ENCODE assay signal across 35 mouse cellular contexts in genomic region chr6:51093196-51093595, GRCm38 (mm10).
"Had no signal": no experiment of that assay in that cellular context is flagged by ENCODE, and none has a peak within 500 bp of the region (broad histone marks: within the 10 kb centered on the region; RNA-seq: fewer than 3 reads in every experiment).

No protein-coding gene starts in this region.

- H3K9ac ChIP-seq: heart, embryonic 12.5 days; heart, embryonic 13.5 days; heart, embryonic 15.5 days; hindbrain, embryonic 12.5 days; hindbrain, embryonic 13.5 days; hindbrain, embryonic 14.5 days; hindbrain, embryonic 15.5 days; intestine, embryonic 15.5 days; kidney, embryonic 15.5 days had no signal

- H3K4me3 ChIP-seq: heart, embryonic 12.5 days; heart, embryonic 13.5 days; heart, embryonic 15.5 days; hindbrain, embryonic 10.5 days; hindbrain, embryonic 12.5 days; hindbrain, embryonic 13.5 days; hindbrain, embryonic 15.5 days; intestine, embryonic 15.5 days; kidney, embryonic 15.5 days; layer of hippocampus, adult 2 months; left cerebral cortex, adult 2 months had no signal

- H3K4me2 ChIP-seq: heart, embryonic 11.5 days; heart, embryonic 12.5 days; heart, embryonic 13.5 days; heart, embryonic 15.5 days; hindbrain, embryonic 12.5 days; hindbrain, embryonic 13.5 days; hindbrain, embryonic 14.5 days; hindbrain, embryonic 15.5 days; intestine, embryonic 15.5 days; kidney, embryonic 15.5 days had no signal

- H3K9me3 ChIP-seq: heart, embryonic 12.5 days; heart, embryonic 13.5 days; heart, embryonic 15.5 days; hindbrain, embryonic 10.5 days; hindbrain, embryonic 12.5 days; hindbrain, embryonic 13.5 days; hindbrain, embryonic 15.5 days; intestine, embryonic 15.5 days; kidney, embryonic 15.5 days had no signal

- H3K4me1 ChIP-seq: heart, embryonic 12.5 days; heart, embryonic 13.5 days; heart, embryonic 15.5 days; hindbrain, embryonic 15.5 days; intestine, embryonic 15.5 days had no signal

- H3K36me3 ChIP-seq: heart, embryonic 12.5 days; heart, embryonic 13.5 days; heart, embryonic 15.5 days; hindbrain, embryonic 10.5 days; hindbrain, embryonic 12.5 days; hindbrain, embryonic 13.5 days; hindbrain, embryonic 15.5 days; intestine, embryonic 15.5 days; kidney, embryonic 15.5 days had no signal

- H3K27me3 ChIP-seq: heart, embryonic 12.5 days; heart, embryonic 13.5 days; heart, embryonic 15.5 days; hindbrain, embryonic 12.5 days; hindbrain, embryonic 13.5 days; hindbrain, embryonic 15.5 days; intestine, embryonic 15.5 days; kidney, embryonic 15.5 days had no signal

- H3K27ac ChIP-seq: heart, embryonic 13.5 days; heart, embryonic 15.5 days; hindbrain, embryonic 10.5 days; hindbrain, embryonic 12.5 days; hindbrain, embryonic 13.5 days; hindbrain, embryonic 14.5 days; hindbrain, embryonic 15.5 days; hindbrain, postnatal 0 days; intestine, embryonic 15.5 days; kidney, embryonic 15.5 days; kidney, postnatal 0 days; layer of hippocampus, adult 2 months; left cerebral cortex, adult 2 months had no signal

- ATAC-seq: hindbrain, embryonic 16.5 days; hindbrain, postnatal 0 days; inflammation-experienced regulatory T-cells, adult 6 months; intestine, embryonic 15.5 days; intestine, embryonic 16.5 days; intestine, postnatal 0 days had no signal

- DNase-seq: heart, postnatal 10 days; heart, postnatal 14 days; heart, postnatal 36 days; heart, postnatal 4 days; kidney, adult 11 months; kidney, adult 18-20 months; kidney, adult 2 months; kidney, adult 8-10 months; kidney, adult 9 months; kidney, postnatal 10 days; kidney, postnatal 14 days; kidney, postnatal 25 days; kidney, postnatal 36 days; kidney, postnatal 4 days; layer of hippocampus, adult 9-11 months; layer of hippocampus, postnatal 36 days had no signal
